Mouse (Mus musculus): ENCODE results near the gene Tex26.

DNA sequence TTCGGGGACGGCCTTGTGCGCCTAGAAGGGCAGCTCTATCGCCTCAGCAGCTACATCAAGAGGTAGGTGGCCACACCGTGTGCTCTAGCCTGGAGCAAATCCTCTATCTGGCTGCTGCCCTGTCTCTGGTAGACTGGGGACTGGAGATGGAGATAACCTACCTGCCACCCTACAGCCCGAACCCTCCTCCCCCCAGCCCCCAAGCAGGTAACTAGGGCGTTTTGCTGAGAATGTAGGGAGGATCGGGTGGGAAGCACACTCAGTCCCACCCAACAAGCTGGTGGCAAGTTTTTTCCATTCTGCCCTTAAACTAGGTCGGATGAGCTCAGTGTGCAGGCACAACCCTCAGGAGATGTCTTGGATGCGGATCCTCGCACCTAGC lies 27.3 kb upstream of the Tex26 start:
- TF ChIP-seq POLR2A (IDR thresholded peaks at IDR 0.05; ENCODE audit: extremely low read depth, insufficient read depth, low read length) (0 out of 2 replicates have a peak, but pooled peaks have one; percentile 18), CTCF (IDR thresholded peaks at IDR 0.05; ENCODE audit: extremely low read depth, insufficient read depth, low read length) (no peak)

All from cortical plate, adult 2 months (tissue).